Mouse (Mus musculus) E14TG2a.4 (cell line): Measurements from ENCODE around the gene Skil.

Experiments
- CTCF ChIP-seq: conservative IDR thresholded peaks from 2 replicates; pipeline ENCODE4 v1.5.1; 2014; ENCODE audit warnings: low read length
- NANOG ChIP-seq: IDR thresholded peaks from 2 replicates; pipeline ENCODE4 v1.6.1; 2014; ENCODE audit warnings: borderline replicate concordance, low read length, mixed read lengths
- POU5F1 ChIP-seq: IDR thresholded peaks from 2 replicates; pipeline ENCODE4 v1.6.1; 2014; ENCODE audit warnings: low read length, borderline replicate concordance

GRCm38 (mm10) chr3:31097102-31097720 is 2.4 kb downstream of the Skil start:
- TF ChIP-seq CTCF, result no peak
- no peak for TF ChIP-seq NANOG
- no peak for TF ChIP-seq POU5F1
